Mouse (Mus musculus) liver, adult 2 months (tissue): ENCODE results near the gene Gstm1.
"Not testable (repeated sequence)": the region's sequence is repeated elsewhere in the genome, so short reads cannot be mapped to it uniquely, and the experiment has no call there.

Source experiments
- CTCF ChIP-seq: fragments of 200-500 bp; IDR thresholded peaks from 2 replicates; pipeline ENCODE4 v1.5.1; 2011; ENCODE audit warnings: low read depth, low read length, control low read depth
- POLR2A ChIP-seq: fragments of 200-500 bp; IDR thresholded peaks from 2 replicates; pipeline ENCODE4 v1.6.1; 2011; ENCODE audit warnings: low read length, control low read depth; ENCODE audit not compliant: insufficient read depth; ENCODE audit errors: extremely low read depth

DNA sequence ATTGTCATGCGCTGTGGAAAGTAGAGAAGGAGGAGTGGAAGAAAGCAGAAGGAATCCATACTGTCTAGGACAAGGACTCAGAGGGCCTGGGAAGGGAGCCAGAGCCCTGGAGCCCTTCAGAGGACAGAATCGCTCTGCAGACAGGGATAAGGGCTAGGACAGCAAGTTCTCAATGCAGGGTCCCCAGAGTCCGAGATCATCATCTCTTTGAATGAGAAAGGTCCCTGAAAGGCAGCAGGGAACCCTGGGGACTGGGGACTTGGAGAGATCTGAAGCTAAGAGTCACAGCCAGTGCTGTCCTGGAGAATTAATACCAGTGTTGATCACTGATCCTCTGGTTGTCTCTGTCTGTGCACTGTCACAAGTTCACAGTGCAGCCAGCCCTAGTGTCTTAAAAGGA, 46.7 kb downstream of the Gstm1 start:
- TF ChIP-seq POLR2A, CTCF: not testable (repeated sequence)
